Mouse (Mus musculus) testis, adult 2 months (tissue): ENCODE measurements around the gene Srsf1.
"Not testable (repeated sequence)": the region's sequence is repeated elsewhere in the genome, so short reads cannot be mapped to it uniquely, and the experiment has no call there.

ENCODE experiments used
- CTCF ChIP-seq: fragments of 200-500 bp; IDR thresholded peaks from 2 replicates; pipeline ENCODE4 v1.5.1; 2012; ENCODE audit warnings: low read depth, mild to moderate bottlenecking, inconsistent platforms, low read length, moderate library complexity; ENCODE audit not compliant: control insufficient read depth, insufficient read depth, insufficient replicate concordance
- POLR2A ChIP-seq: fragments of 200-500 bp; IDR thresholded peaks from 2 replicates; pipeline ENCODE4 v1.6.1; 2012; ENCODE audit warnings: low read depth, mild to moderate bottlenecking, inconsistent platforms, low read length, moderate library complexity; ENCODE audit not compliant: control insufficient read depth

- TF ChIP-seq POLR2A, CTCF: not testable (repeated sequence)
Observed at GRCm38 (mm10) chr11:88045159-88045558, 2.0 kb upstream of the Srsf1 start.
